Mouse (Mus musculus) liver, adult 2 months (tissue): ENCODE measurements around the gene Phldb2. TPM values are rescaled to one million over a fixed set of nuclear protein-coding genes. Genes with fewer than 3 reads are reported as not detected.

ENCODE experiments used
- DNase-seq: peaks from one replicate; pipeline ENCODE4 v3.0.0-alpha.2; 2011; ENCODE audit warnings: low read depth, low spot score; ENCODE audit errors: extremely low read depth
- H3K27ac ChIP-seq: fragments of 200-500 bp; replicated peaks from 2 replicates; pipeline ENCODE4 v1.5.1; 2012; ENCODE audit warnings: low read depth, mild to moderate bottlenecking, control low read depth, inconsistent platforms, low read length; ENCODE audit not compliant: insufficient read depth
- H3K27me3 ChIP-seq: fragments of 200-500 bp; 2 replicates; pipeline ENCODE4 v1.6.1; 2012; ENCODE audit warnings: mild to moderate bottlenecking, moderate library complexity, low read length, inconsistent platforms; ENCODE audit not compliant: control insufficient read depth, insufficient read depth
- H3K36me3 ChIP-seq: fragments of 200-500 bp; 2 replicates; pipeline ENCODE4 v1.6.1; 2012; ENCODE audit warnings: low read length, inconsistent platforms; ENCODE audit not compliant: control insufficient read depth, insufficient read depth
- H3K4me1 ChIP-seq: fragments of 200-500 bp; 2 replicates; pipeline ENCODE4 v1.6.1; 2011; ENCODE audit warnings: low read length; ENCODE audit not compliant: control insufficient read depth, insufficient read depth
- H3K4me3 ChIP-seq: fragments of 200-500 bp; 2 replicates; pipeline ENCODE4 v1.5.1; 2011; ENCODE audit warnings: low read depth, mild to moderate bottlenecking, control low read depth, low read length, moderate library complexity; ENCODE audit not compliant: insufficient read depth
- H3K79me2 ChIP-seq: fragments of 200-500 bp; 2 replicates; pipeline ENCODE4 v1.6.1; 2012; ENCODE audit warnings: inconsistent platforms, mild to moderate bottlenecking, low read length, moderate library complexity; ENCODE audit not compliant: control insufficient read depth, insufficient read depth
- H3K9ac ChIP-seq: fragments of 200-500 bp; 2 replicates; pipeline ENCODE4 v1.6.1; 2012; ENCODE audit warnings: low read depth, mild to moderate bottlenecking, control low read depth, inconsistent platforms, low read length
- CTCF ChIP-seq: fragments of 200-500 bp; IDR thresholded peaks from 2 replicates; pipeline ENCODE4 v1.5.1; 2011; ENCODE audit warnings: low read depth, low read length, control low read depth
- POLR2A ChIP-seq: fragments of 200-500 bp; IDR thresholded peaks from 2 replicates; pipeline ENCODE4 v1.6.1; 2011; ENCODE audit warnings: low read length, control low read depth; ENCODE audit not compliant: insufficient read depth; ENCODE audit errors: extremely low read depth
- WGBS: fragments of 180-500 bp; shearing (Covaris S2); methylation state at CpG from one replicate; pipeline ENCODE4 v1.1.7; 2018; 5-methylcytosine and 5-hydroxymethylcytosine counted together
- polyA plus RNA-seq: library from polyadenylated mRNA; depleted of rRNA; stranded (reverse); fragments of >200 nt; gene quantifications from 2 replicates; pipeline ENCODE4 v1.2.3, GENCODE M21; 2012
- total RNA-seq: library from RNA; depleted of rRNA; stranded (reverse); fragments of >200 nt; gene quantifications from 2 replicates; pipeline ENCODE4 v1.2.3, GENCODE M21; 2014

Phldb2 gene
- total and polyA plus RNA-seq, 2 experiments: 19.1 to 58.3 TPM

DNA sequence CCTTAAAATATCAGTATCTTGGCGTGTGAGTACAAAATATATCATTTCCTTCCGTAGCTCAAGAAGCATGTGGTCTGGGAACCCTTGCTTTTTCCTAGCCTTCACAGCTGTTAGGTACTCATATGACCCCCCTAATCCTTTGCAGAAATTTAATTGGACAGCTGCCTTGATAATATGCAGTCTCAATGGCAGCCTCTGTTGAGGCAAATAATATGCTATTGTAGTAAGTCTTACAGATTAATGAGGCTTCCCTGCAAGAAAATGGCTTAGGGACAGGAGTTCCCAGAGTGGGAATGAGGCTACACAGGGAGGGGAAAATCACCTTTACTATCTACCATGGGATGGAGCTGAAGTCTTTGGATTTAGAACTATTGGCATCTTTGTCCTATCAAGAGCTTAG lies 16.9 kb downstream of the Phldb2 start:
- H3K27ac ChIP-seq: no peak overlapping the region
- TF ChIP-seq POLR2A: no peak
- no peak for TF ChIP-seq CTCF
- no peaks in the 10 kb centered on the region for H3K27me3 ChIP-seq
- no peak overlapping the region for H3K4me3 ChIP-seq
- H3K4me1 ChIP-seq: no peaks in the 10 kb centered on the region
- H3K79me2 ChIP-seq: peaks cover 2% of the 10 kb centered on the region; the same call in 1 of the 2 replicates
- DNase-seq: no peak
- H3K36me3 ChIP-seq: peaks cover 1% of the 10 kb centered on the region; the same call in 1 of the 2 replicates
- WGBS: 80% methylated on average over 2 of the region's 2 CpGs
- H3K9ac ChIP-seq: no peak overlapping the region

DNA sequence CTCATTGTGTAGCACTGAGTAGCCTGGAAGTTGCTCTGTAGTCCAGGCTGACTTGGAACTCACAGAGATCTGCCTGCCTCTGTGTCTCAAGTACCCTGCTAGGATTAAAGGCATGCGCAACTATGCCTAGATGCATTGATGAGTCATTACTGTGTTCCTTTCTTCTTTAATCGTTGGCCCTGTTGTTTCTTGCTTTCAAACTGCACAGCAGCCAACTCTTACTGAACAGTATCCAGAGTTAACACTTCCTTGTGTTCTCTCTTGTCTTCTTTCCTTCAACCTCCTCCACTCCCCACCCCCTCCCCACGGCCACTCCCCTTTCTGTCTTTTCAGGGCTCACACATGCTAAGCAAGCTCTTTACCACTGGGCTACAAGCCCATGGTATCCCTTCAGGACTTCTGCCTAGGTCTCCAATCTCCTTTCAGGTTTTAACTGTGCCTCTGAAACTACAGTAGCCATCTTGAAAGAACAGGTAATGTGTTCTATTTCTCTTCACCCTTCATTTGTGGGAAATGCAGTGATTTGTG lies 17.4 kb downstream of the Phldb2 start:
- Histone ChIP-seq H3K4me1 (no peaks in the 10 kb centered on the region), H3K27me3 (no peaks in the 10 kb centered on the region), H3K79me2 (peaks cover 2% of the 10 kb centered on the region; the same call in 1 of the 2 replicates), H3K4me3 (no peak overlapping the region), H3K27ac (no peak overlapping the region), H3K9ac (no peak overlapping the region), H3K36me3 (no peaks in the 10 kb centered on the region; the same call in 1 of the 2 replicates)
- DNase-seq: no peak
- TF ChIP-seq CTCF (no peak), POLR2A (no peak)
- 71% methylated on average over 3 of the region's 3 CpGs for WGBS

DNA sequence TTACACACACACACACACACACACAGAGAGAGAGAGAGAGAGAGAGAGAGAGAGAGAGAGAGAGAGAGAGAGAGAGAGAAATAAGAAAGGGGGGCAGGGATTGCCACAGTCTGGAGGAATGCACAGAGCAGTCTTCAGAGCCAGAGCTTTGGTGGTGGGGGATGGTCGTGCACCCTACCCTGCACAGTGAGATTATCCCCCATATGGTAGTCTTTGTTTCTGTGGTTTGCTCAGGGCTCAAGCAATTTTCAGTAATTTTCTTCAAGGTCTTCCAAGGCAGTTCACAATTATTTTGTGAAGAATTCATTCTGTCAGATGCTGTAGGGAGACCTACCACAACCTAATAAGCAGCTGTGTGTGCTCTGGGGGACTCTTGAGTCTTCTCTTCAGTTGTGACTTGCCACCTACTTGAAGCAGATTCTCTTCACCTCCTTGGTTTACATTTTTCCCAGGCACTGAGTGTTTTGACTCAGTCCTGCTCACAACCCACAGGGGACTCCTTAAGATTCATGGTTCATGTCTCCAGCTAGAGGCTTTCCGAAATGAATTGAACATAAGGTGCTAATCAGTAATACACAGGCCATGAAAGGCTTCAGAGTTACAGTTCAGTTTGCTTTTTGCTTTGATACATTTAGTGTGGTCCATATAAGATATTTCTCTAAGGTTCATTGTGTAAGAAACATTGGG lies 18.5 kb downstream of the Phldb2 start:
- 84% methylated on average over 2 of the region's 2 CpGs for WGBS
- H3K9ac ChIP-seq: no peak overlapping the region
- H3K4me3 ChIP-seq: no peak overlapping the region
- no peaks in the 10 kb centered on the region for H3K27me3 ChIP-seq
- no peak for DNase-seq
- no peaks in the 10 kb centered on the region for H3K4me1 ChIP-seq
- H3K79me2 ChIP-seq: peaks cover 5% of the 10 kb centered on the region; the same call in 1 of the 2 replicates
- no peak for TF ChIP-seq CTCF
- no peak for TF ChIP-seq POLR2A
- no peak overlapping the region for H3K27ac ChIP-seq
- no peaks in the 10 kb centered on the region; the same call in 1 of the 2 replicates for H3K36me3 ChIP-seq

DNA sequence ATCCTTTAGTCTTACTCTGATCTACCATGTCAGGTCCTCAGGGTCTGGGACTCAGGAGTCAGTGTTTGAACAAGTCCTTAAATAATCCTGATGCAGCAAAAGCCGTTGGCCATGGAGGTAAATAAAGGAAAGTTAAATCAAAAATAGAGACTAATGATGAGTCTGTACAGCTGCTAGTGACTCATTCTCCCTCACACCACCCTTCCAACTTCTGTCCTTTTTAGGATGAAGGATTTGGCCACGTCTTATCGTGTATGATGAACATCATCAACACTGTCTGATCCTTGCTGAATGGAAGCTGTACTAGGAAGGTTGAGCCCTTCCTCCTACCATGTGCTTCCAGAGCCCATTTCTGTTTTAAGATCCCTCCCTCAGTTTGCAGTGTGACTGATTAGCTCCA lies 23.1 kb downstream of the Phldb2 start:
- no peak for DNase-seq
- Histone ChIP-seq H3K27ac (no peak overlapping the region), H3K9ac (no peak overlapping the region), H3K27me3 (no peaks in the 10 kb centered on the region), H3K36me3 (no peaks in the 10 kb centered on the region), H3K4me1 (peaks cover 13% of the 10 kb centered on the region), H3K4me3 (no peak overlapping the region), H3K79me2 (peaks cover 5% of the 10 kb centered on the region; the same call in 1 of the 2 replicates)
- TF ChIP-seq CTCF (no peak), POLR2A (no peak)
- 67% methylated on average over 3 of the region's 3 CpGs for WGBS

DNA sequence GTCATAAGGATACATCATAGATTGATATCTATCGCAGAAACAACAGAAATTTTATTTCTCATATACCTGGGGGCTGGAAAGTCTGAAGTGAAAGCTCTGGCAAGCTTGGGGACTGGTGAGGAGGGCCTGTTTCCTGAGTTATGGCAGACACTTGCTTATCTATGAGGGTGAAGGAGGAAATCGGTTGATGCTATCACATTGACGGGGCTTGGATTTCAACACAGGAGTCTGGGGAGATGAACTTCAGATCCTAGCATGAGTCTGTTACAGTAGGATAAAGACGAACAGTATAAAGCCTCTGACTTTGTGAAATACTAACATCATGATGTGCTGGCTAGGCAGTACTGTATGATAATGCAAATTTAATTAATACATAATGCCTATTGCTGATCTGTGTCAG lies 25.3 kb downstream of the Phldb2 start:
- TF ChIP-seq POLR2A (no peak), CTCF (no peak)
- H3K9ac ChIP-seq: no peak overlapping the region; the same call in 1 of the 2 replicates

DNA sequence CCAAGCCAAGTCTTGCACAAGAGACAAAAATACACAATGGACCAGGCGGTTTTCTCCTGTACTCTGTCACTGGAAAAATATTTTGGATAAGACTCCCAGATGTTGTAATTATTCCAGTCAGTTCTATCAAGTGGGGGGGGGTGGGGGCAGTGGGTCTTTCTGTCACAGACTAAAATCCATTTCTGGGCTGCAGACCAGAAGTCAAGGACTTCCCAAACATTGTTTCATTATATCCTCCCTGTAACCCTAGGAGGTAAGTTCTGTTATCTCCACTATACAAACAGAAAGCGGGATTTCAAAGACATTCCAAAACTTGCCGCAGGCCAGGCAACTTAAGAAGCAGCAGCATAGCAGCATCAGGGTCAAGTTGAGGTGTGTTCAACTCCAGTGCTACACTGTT lies 25.8 kb downstream of the Phldb2 start:
- Histone ChIP-seq H3K79me2 (0 out of 2 replicates have a peak, but pooled peaks cover 3% of the 10 kb centered on the region), H3K9ac (no peak overlapping the region), H3K36me3 (no peaks in the 10 kb centered on the region), H3K27me3 (no peaks in the 10 kb centered on the region), H3K27ac (peak overlapping the region; percentile 64), H3K4me1 (peaks cover 30% of the 10 kb centered on the region), H3K4me3 (no peak overlapping the region)
- TF ChIP-seq CTCF (no peak), POLR2A (no peak)
- 8% methylated on average over 3 of the region's 3 CpGs for WGBS
- peak; percentile 95 for DNase-seq

More for the DNA sequence above, 25.3 kb downstream of the Phldb2 start:
- Histone ChIP-seq H3K4me3 (no peak overlapping the region), H3K27me3 (no peaks in the 10 kb centered on the region), H3K36me3 (no peaks in the 10 kb centered on the region), H3K79me2 (peaks cover 3% of the 10 kb centered on the region; the same call in 1 of the 2 replicates), H3K27ac (peak overlapping the region; percentile 64), H3K4me1 (peaks cover 26% of the 10 kb centered on the region)
- WGBS: 16% methylated on average over 4 of the region's 4 CpGs
- peak; percentile 67 for DNase-seq
